Mouse (Mus musculus) A20 (cell line): ENCODE data around the gene Cacng7.
A peak's percentile ranks its signal among the peaks of the same experiment; 100 is the strongest.

Source experiments
- DNase-seq: peaks from one replicate; pipeline ENCODE4 v3.0.0-alpha.2; 2011; ENCODE audit warnings: low read depth, low spot score

The Cacng7 gene

DNA sequence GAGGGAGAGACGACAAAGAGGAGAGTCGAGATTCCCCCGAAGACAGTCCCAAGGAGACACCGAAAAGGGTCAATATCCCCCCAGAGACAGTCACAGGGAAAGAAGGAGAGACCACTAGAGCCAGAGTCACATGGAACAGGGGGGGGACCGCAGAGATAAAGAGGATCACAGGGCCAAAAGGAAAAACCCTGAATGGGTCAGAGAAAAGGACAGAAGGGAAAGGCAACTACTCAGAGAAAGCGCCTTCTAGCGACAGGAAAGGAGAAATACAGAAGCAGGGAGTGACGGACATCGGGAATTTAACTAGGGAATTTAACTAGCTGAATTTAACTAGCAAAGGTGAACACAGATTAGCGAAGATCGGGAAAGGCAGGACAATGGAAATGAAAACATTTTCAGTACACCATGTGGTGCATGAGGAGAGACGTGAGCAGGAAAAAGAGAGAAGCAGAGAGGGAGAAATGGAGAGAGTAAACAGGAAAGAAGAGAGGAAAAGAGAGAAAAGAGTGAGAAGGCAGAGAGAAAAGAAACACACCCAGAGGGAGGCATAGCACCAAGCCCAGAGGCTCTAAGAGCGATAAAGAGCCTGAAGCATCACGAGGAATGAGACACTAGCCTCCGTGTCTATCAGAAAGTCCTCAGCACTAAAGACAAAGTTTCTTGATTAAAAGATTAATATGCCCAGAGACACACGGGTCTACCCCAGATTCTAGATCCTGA is 30.0 kb upstream of the Cacng7 start:
- DNase-seq: peak; percentile 19

DNA sequence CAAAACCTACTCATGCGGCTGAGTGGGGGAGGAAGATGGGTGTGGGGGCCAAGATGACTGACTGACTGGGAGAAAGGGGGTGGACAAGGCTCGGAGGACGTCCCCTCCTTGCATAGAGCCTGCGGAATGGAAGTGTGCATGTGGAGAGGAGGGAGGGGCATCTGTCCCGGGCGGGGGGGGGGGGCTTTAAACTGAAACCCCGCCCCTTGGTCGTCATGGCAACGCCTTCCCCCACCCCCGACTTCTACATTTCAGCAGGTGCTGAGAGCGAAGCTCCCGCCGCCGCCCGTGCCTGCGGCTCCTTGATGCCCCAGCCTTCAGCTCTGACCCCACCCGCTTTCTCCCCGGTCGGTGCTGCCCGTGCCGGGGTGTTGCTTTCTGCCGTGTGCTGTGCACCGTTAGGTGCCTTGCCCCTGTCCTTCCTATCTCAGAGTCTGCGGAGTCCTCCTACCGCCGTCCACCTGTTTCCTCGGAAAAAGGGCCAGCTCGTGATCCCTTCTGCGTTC is 29.4 kb upstream of the Cacng7 start:
- peak; percentile 92 for DNase-seq

GRCm38 (mm10) chr7:3303789-3304188 is 29.0 kb upstream of the Cacng7 start:
- no peak for DNase-seq

DNA sequence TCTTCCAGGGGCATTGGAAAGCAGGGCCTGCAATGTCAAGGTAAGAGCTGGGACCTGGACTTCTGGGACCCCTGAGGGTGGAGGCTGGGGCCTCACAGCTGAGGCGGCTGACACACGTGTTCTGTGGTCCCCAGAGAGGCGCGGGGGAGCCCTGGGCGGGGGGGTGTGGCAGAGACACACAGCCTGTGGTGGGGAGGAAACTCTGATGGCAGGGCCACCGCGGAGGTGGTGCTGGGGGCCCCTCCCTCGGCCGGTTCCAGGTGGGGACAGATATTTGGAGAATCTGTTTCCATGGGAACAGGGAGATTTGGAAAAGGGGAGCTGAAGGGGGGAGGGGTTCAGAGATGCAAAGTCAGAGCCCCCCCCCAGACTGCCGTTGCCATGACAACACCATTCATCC is 28.5 kb upstream of the Cacng7 start:
- peak; percentile 85 for DNase-seq

DNA sequence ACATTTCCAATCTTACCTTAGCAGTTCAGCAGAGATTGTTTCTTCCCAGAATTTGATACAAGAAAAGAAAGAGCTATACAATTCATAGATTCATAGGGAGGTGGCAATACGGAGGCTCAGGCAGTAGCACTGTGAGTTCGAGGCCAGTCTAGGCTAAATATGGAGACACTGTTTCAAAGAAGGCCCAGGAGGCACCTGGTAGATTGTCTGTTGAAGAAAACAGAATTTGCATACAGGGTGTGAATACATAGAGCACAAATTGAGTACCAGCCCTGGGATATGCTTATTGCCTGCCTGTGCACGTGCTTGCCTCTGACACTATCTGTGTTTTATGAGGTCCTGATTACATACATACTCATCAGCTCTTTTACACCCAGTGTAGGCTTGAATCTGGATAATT is 26.4 kb upstream of the Cacng7 start:
- peak; percentile 77 for DNase-seq

DNA sequence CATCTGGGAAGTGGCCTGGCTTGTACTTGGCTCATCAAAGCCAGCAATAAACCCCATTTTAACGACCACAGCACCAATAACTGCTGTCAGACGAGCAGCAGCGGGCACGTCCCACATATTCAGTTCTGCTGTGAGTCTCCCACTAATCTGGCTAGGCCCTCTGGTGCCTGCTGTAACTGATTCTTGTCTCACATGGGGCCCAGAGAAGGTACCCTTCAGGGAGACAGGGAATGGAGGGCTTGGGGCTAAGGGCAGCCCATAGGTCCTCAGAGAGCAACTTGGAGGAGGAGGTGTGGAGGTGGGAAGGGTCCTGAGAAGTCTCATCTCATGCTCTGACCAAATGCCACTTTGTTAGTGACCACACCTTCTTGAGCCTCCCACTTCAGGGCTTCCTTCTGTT is 24.1 kb upstream of the Cacng7 start:
- DNase-seq: no peak

GRCm38 (mm10) chr7:3310233-3310632 is 22.5 kb upstream of the Cacng7 start:
- no peak for DNase-seq

- DNase-seq: no peak
These were observed 19.2 kb upstream of the Cacng7 start for GRCm38 (mm10) chr7:3313571-3313970.

DNA sequence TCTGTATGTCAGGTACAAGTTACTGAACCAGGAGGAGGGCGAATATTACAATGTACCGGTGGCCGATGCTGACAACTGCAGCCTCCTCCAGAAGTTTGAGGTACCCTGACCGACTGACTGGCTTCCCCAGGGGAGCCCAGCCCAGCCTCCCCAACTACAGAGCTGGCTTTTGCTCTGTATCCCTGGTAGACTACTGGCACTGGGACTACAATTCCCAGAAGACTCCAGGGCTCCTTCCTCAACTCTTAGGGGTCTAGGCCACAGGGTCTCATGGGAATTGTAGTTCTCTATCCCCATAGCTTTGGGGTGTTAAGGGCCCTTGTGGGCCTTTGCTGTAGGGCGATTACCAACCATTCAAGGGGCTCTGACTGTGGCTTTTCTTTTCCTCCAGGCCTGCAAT is 18.6 kb upstream of the Cacng7 start:
- no peak for DNase-seq

DNA sequence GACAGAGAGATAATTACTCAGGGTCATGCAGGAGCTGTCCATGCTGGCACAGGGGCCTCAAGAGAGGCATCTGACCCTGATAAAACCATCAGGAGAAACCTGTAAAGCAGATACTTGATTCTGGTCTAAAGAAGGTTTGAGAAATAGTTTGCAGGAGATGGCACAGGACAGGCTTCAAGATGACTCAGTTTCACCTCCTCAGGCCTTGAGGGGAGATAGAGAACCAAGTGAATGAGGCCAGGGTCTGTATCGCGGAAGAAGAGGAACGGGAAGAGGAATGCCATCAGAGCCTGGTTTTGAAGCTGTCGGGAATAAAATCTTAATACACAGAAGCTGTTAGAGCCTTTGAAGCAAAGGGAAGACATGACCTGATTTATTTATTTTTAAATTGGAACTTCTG is 15.1 kb upstream of the Cacng7 start:
- no peak for DNase-seq

DNA sequence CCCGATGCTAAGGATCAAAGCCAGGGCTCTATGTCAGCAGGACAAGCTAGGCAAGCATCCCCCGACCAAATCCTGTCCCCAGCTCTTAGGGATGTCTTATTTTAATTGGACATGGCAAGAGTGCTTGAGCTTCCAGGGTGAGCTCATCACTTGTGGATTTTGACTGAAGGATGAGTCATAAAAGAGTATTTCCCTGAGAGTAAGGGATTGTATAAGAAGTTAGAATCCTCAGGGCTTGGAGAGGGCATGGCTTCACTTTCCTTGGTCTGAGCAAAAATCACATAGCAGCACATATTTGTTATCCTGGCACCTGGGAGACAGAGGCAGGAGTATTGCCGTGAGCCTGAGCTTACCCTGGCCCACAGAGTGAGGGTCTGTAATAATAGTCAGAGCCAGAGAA is 11.9 kb upstream of the Cacng7 start:
- DNase-seq: no peak

- DNase-seq: no peak
These were observed 8.9 kb upstream of the Cacng7 start for GRCm38 (mm10) chr7:3323826-3324225.

DNA sequence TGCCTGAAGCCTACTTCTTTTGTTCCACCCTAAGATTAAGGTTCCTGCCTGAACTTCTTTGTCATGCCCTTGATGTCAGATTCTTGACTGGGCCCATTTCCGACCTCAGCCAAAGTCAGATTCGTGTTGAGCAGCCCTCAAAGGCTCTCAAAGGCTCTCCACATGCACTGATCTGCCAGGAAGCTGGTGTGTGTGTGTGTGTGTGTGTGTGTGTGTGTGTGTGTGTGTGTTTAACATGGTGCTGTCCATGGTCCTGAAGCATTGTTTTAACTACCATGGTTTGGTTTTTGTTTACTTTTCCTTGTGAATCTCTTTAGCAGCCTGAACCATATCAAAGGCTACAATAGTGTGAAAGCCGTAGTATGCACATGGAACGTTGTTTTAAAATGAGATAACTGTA is 4.8 kb upstream of the Cacng7 start:
- peak; percentile 39 for DNase-seq

GRCm38 (mm10) chr7:3329776-3330546 is 2.8 kb upstream of the Cacng7 start:
- peak; percentile 76 for DNase-seq

- DNase-seq: no peak
These were observed 1.6 kb upstream of the Cacng7 start for GRCm38 (mm10) chr7:3331171-3331570.

DNA sequence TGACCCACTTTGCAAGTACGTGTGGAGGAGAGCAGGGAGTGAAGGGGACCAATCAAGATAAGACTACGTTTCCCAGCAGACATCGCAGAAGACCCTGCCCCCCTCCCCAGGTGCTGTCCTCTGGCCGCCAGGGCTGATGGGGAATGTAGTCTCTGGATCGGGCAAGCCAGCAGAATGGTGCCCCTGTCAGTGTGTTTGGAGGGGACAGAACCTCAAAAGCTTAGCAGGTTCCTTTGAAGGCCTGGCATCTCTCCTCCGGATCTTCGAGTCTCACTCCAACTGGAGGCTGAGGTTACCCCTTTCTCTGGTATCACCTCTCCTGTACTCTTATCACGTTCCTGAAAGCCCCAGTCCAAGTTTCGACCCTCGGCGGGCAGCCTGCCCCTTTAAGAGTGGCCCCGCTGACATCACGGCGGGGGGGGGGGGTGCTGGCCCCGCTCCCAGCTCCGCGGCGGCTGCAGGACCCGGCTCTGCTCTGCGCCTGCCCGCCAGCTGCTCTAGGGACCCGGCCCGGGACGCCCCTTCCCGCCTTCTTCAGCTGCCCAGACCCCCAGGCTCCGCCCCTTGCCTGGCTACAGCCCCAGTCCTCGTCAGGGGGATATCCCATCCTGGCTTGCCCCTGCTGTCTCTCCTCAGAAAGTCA is 1.1 kb upstream of the Cacng7 start:
- peak; percentile 75 for DNase-seq

DNA sequence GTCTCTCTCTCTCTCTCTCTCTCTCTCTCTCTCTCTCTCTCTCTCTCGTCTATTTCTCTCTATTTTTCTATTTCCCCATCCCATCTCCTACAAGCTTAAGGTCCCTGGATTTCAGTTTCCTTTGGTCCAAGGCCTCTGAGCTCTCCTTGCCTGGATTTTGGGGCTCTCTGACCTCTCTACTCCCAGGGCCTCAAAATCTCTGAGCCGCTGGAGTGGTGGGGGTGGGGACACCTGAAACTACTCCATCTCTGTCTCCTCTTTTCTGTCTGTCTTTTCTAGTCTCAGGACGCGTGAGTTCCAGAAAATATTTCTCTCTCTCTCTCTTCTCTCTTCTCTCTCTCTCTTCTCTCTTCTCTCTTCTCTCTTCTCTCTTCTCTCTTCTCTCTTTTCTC is 535 bp upstream of the Cacng7 start:
- DNase-seq: no peak

GRCm38 (mm10) chr7:3333542-3333941 is 787 bp downstream of the Cacng7 start:
- no peak for DNase-seq

- DNase-seq: no peak
These were observed 3.7 kb downstream of the Cacng7 start for GRCm38 (mm10) chr7:3336412-3336811.

DNA sequence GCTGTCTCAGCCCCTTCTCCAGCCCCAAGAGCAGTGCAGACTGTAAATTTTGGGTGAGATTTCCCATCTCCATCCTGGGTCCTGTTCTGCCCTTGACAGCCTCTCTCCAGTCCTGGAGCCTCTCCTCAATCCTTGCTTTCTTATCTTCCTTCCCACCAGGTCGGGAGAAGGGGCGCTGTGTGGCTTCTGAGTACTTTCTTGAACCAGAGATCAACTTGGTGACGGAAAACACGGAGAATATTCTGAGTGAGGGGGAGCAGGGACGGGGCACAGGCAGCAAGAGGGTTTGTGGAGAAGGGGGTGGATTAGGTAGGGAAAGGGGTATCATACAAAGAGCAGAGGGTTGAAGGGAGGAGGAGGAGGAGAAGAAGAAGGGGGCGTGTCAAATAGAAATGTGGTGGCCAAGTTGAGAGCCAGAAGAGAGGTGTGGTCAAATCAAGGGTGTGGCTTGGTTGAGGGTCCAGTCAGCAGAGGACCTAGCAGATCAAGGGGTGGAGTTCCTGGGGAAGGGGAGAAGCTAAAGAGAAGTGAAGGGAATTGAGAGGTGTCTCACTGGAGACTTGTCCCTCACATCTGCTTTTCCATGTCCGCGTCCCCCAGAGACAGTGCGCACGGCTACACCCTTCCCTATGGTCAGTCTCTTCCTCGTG is 5.7 kb downstream of the Cacng7 start:
- DNase-seq: no peak

DNA sequence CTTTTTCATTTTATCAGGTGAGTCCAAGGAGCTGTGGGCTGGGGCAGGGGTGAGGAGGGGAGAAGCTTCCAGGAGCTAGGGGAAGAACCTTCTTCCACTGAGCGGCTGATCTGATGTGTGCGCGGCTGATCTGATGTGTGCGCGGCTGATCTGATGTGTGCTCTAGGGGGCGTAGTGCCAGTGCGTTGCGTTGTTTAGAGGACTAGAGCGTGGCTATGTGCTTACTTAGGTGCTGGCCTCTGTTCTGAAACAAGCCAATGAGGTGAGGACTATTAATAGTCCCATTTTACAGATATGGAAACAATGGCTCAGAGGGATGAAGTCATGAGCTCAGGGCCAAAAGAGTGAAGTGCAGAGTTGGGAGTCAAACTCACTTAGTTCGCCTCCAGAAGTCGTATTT is 6.3 kb downstream of the Cacng7 start:
- DNase-seq: no peak

GRCm38 (mm10) chr7:3343861-3344260 is 11.1 kb downstream of the Cacng7 start:
- DNase-seq: no peak
